19 mouse cellular contexts compared by ENCODE assay signal in genomic region chr12:44872697-44873096, GRCm38 (mm10).
A peak's percentile ranks its signal among the peaks of the same experiment; 100 is the strongest.
DNase-seq lines count a peak whose midpoint lies in the region; TF ChIP-seq lines count a peak whose summit lies in the region.
"Had no signal": no experiment of that assay in that cellular context is flagged by ENCODE, and none has a peak within 500 bp of the region (broad histone marks: within the 10 kb centered on the region; RNA-seq: fewer than 3 reads in every experiment).

No protein-coding gene starts in this region.

- TF ChIP-seq CTCF in kidney, adult 2 months (conservative IDR thresholded peaks at IDR 0.05; ENCODE audit: insufficient read depth, insufficient read length, low read depth, low read length), result no peak

- no peaks in the 10 kb centered on the region for H3K27me3 ChIP-seq in kidney, adult 2 months (replicated peaks; ENCODE audit: control insufficient read depth, insufficient read depth, low read length)
- H3K27me3 ChIP-seq: embryonic facial prominence, embryonic 12.5 days; heart, embryonic 15.5 days; hindbrain, embryonic 13.5 days had no signal

- no peak overlapping the region for H3K27ac ChIP-seq in kidney, adult 2 months (ENCODE audit: insufficient read depth, low read depth, low read length)
- H3K27ac ChIP-seq: embryonic facial prominence, embryonic 12.5 days; heart, adult 2 months; heart, embryonic 15.5 days; hindbrain, embryonic 13.5 days; hindbrain, postnatal 0 days had no signal

- 40% methylated on average over 2 of the region's 2 CpGs for WGBS in kidney, adult 2 months
- WGBS in large intestine, adult 2 months, result 19% methylated on average over 2 of the region's 2 CpGs

- no peak for TF ChIP-seq POLR2A in kidney, adult 2 months (IDR thresholded peaks at IDR 0.05; ENCODE audit: low read depth, low read length)

- no peak overlapping the region for H3K4me3 ChIP-seq in kidney, adult 2 months (ENCODE audit: insufficient read depth, low read depth, low read length)
- H3K4me3 ChIP-seq: embryonic facial prominence, embryonic 12.5 days; heart, adult 2 months; heart, embryonic 15.5 days; hindbrain, embryonic 13.5 days had no signal

- no peaks in the 10 kb centered on the region for H3K36me3 ChIP-seq in kidney, adult 2 months (ENCODE audit: control insufficient read depth, insufficient read depth, low read length)
- H3K36me3 ChIP-seq: embryonic facial prominence, embryonic 12.5 days; G1E; heart, embryonic 15.5 days; hindbrain, embryonic 13.5 days had no signal

- peak; percentile 52 for DNase-seq in adrenal gland, adult 2 months
- no peak for DNase-seq in adrenal gland, postnatal 10 days
- DNase-seq in kidney, adult 2 months, result peak; percentile 7
- no peak for DNase-seq in kidney, postnatal 25 days
- peak; percentile 40 for DNase-seq in Muller cell, postnatal 12 days (ENCODE audit: inconsistent ontology term)
- DNase-seq in large intestine, adult 2 months (ENCODE audit: low read depth, low spot score), result peak; percentile 32
- DNase-seq in thymus, postnatal 25 days, result no peak
- DNase-seq: adrenal gland, adult 8-10 months; B cell, adult 2 months; cerebellum, adult 8-10 months; cerebellum, postnatal 14 days; gastrocnemius, postnatal 10 days; heart, adult 2 months; heart, postnatal 14 days had no signal

- H3K4me1 ChIP-seq in kidney, adult 2 months (ENCODE audit: control insufficient read depth, insufficient read depth, low read length), result no peaks in the 10 kb centered on the region
- H3K4me1 ChIP-seq: embryonic facial prominence, embryonic 12.5 days; heart, embryonic 15.5 days; hindbrain, embryonic 13.5 days had no signal

Comparison
In these comparisons a context has a peak if more than half of its experiments do, and no peak if none do; other contexts are left out.
1. DNase-seq: peak in adrenal gland, adult 2 months (single experiment), kidney, adult 2 months (single experiment), Muller cell, postnatal 12 days (single experiment) and large intestine, adult 2 months (single experiment); none in adrenal gland, postnatal 10 days (single experiment), kidney, postnatal 25 days (0 of 2) and thymus, postnatal 25 days (single experiment).